Mouse (Mus musculus): ENCODE data around the gene Srpk2.

GRCm38 (mm10) chr5:23473098-23473873 lies 211.1 kb downstream of the Srpk2 start:
- TF ChIP-seq CTCF (IDR thresholded peaks at IDR 0.05; ENCODE audit: extremely low read depth, insufficient read length, insufficient replicate concordance, low read depth, low read length) (peak; percentile 20; the same call in 1 of the 2 replicates), POLR2A (IDR thresholded peaks at IDR 0.05; ENCODE audit: low read depth, low read length) (no peak)

All from small intestine, adult 2 months (tissue).